Mouse (Mus musculus) regulatory T cell (primary cell): ENCODE results near the gene Krtap4-2.

Experiments
- in situ Hi-C: fragments of 300-600 bp; cut with MboI, MseI; formaldehyde crosslinking; loops from one replicate; pipeline ENCODE4 v1.15.1; 2025; ENCODE audit warnings: high pct_unique_total_duplicates

Krtap4-2 gene

DNA sequence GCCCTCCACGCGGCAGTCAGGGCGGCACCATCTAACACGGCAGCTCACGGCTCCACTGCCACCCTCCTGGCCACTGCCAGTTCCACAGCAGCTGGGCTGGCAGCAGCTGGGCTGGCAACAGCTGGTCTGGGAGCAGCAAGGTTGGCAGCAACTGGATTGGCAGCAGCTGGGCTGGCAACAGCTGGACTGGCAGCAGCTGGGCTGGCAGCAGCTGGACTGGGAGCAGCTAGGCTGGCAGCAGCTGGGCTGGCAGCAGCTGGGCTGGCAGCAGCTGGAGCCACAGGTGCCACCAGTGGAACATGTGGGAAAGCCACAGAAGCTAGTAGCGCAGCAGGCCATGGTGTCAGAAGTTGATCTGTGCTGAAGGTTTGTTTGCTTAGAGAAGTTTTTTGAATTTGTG, 43.9 kb downstream of the Krtap4-2 start, which contains the start of gene Krtap1-3:
TSS of gene Krtap1-3 (minus strand) at position 359 of the 400 bp plus-strand sequence.
- in situ Hi-C loops: no loop called here

DNA sequence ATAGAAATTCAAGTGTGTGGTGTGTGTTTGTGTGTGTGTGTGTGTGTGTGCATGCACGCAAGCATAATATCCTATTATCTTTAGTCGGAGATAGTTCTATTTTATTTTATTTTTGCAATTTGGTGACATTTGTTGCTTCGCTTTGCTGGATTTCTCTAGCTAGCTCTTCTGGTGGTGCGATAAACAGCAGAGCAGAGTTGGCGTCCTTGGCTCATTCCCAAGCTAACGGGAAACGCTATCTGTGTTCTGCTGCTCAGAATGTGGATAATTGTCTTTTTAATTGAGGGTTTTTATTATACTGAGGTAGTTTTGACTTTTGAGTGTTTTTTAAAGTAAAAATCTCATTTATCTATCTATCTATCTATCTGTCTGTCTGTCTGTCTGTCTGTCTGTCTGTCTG, 49.8 kb downstream of the Krtap4-2 start:
- in situ Hi-C loops: no loop called here
